Mouse (Mus musculus) spleen, postnatal 4 days (tissue): Measurements from ENCODE around the gene Cyp2d10.

ENCODE experiments used
- DNase-seq, 2 experiments: peaks; one replicate each; pipeline ENCODE4 v3.0.0; 2022; ENCODE audit warnings: low spot score in 2 of 2

Gene Cyp2d10

DNA sequence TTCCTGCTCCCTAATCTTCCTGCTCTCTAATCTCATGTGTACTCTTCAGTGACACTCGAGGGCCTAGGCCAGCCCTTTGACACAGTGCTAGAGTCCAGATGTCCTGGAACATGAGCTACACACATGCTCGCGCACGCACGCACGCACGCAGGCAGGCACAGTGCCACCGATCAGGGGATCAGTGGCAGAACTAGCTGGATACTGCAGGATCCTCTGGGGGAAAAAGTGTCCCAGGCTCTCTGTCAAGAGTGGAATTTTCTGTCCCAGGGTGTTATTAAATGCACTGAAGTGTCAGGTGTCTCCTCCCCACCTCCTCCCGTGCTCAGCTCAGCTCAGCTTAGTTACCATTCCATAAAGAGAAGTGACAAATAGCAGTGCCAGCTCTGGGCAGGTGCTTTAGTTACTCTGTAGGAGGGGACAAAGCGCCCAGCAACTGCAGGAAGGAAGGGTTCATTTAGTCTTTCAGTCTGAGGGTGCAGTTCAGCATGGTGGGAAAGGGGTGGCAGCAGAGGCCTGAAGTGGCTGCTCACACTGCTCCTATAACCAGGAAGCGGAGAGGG lies 45.5 kb downstream of the Cyp2d10 start:
- peak in 1 of 2 experiments; percentile 11 for DNase-seq

DNA sequence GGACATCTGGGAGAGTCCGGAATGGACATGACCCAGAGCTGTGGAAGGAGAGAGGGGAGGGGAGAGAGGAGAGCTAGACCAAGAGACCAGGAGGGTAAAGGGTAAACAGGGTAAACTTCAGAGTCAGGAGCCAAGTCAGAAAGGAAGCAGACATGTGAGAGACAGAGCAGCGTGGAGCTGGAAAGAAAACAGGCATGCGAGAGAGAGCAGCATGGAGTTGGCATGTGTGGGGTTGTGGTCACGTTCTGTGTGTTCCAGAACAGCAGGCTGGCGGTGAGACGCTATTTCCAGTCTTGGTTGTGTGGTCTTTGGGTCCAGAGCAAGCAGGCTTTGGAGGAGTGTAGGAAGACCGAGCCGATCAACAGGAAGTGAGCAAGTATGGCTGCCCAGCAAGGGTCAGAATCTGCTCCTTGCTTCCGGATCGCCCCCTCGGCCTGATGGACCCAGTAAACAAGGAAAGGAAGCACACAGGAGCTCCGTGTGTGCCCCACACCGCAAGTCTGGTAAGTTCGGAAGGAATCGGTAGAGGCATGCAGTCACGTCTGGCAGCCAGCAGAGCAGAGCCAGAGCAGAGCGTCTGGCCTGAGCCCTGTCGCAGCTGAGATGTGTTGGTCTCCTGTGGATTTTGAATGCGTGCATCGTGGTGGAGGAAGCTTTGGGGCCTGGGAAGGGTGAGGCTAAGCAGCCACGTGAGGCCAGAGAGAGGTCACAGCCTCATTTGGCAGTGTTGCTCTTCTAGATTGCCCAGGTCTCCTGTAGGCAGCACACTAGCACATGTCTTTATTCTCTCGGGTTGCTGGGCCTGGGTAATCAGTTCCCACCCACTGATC lies 48.3 kb downstream of the Cyp2d10 start:
- DNase-seq: no peak

DNA sequence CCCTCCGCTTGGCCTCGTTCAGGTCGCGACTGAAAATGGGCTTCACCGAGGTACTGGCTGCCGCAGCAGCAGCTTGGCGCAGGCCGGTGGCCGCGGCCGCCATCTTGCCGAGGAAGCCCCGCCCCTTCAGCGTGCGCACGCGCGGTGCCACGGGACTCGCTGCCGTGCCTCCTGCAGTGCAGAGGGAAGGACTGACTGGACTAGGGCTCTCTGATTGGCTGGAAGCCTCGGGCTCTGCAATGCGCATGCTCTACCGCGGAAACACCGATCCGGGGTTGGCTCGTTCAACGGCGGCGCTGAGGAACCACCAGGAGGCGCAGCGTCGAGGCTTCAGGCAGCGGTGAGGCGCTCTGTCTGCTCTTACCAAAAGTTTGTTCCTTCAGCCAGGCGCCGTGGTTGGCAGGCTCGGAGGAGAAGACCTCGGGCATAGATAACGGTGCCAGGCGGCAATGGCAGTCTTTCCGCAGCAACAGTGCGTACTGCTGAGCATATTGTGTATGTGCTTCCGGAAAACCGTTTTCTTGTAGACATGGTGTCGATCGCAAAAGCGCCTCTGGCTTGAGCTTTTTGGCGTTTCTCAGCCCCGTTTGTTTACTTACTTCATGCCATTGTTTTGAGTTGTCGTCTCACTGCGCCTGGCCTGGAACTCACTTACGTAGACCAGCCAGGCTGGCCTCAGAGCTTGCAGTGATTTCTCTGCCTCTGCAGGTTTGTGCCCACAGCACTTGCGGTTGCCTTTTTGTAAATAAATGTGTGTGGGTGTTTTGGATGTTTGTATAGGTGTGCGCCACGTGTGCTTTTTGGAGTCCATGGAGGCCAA lies 52.7 kb downstream of the Cyp2d10 start, which contains the start of gene Ndufa6:
Gene Ndufa6, minus strand, starts transcription at position 197 of the 820 bp plus-strand sequence.
- peak; percentile 98 to 99 for DNase-seq

DNA sequence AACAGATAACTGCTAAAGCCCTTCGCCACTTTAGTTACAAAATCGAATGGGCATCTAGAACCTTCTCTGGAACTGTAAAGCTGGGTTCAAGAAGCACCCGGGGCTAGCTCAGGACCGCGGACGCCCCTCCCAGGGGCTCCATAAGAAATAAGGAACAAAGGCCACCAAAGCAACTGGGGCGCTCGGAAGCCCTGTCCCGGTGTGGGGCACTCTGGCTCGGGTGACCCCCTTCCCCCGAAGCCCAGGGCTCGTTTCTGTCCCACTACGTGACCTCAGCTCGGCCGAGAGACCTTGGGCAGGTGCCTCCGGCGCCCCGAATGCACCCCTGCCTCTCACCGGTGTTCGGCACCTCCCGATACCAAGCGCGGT lies 53.3 kb downstream of the Cyp2d10 start:
- DNase-seq: no peak

DNA sequence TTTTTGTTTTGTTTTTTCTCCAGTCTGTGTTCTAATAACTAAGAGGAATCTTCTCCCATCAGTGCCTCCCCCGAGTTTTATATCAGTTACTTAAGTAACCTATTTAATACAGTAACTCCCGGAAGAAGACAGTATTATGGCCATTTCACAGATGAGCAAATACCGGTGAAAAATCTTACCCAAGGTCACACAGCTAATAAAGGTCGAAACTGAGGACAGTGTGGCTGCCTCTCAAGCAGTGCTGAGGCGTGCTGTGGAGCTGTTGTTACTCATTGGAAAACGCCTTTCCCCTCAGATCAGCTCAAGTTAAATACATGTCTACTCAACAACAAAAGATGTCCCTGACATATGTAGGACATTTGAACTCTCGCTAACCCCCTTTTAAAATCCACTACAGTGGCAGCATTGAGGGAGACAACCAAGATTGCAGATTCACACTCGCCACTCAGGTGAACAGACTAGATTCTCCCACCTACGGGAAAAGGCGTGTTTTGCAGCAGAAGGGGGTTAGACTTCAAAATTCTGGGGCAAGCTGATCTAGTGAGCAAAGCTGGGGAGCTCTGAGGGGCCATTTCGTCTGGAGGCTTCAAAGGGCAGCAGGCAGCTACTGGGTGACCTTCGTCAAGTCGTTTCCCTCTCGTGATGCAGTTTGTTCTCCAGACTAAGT lies 53.8 kb downstream of the Cyp2d10 start:
- peak; percentile 18 to 71 for DNase-seq
